Mouse (Mus musculus) ES-Bruce4 (cell line): ENCODE measurements around the gene Fam214b.

Source experiments
- CTCF ChIP-seq: IDR thresholded peaks from one replicate; pipeline ENCODE4 v1.8.1; 2011; ENCODE audit warnings: low read depth, low read length
- POLR2A ChIP-seq: IDR thresholded peaks from one replicate; pipeline ENCODE4 v1.8.1; 2011; ENCODE audit warnings: low read length; ENCODE audit not compliant: insufficient read depth

DNA sequence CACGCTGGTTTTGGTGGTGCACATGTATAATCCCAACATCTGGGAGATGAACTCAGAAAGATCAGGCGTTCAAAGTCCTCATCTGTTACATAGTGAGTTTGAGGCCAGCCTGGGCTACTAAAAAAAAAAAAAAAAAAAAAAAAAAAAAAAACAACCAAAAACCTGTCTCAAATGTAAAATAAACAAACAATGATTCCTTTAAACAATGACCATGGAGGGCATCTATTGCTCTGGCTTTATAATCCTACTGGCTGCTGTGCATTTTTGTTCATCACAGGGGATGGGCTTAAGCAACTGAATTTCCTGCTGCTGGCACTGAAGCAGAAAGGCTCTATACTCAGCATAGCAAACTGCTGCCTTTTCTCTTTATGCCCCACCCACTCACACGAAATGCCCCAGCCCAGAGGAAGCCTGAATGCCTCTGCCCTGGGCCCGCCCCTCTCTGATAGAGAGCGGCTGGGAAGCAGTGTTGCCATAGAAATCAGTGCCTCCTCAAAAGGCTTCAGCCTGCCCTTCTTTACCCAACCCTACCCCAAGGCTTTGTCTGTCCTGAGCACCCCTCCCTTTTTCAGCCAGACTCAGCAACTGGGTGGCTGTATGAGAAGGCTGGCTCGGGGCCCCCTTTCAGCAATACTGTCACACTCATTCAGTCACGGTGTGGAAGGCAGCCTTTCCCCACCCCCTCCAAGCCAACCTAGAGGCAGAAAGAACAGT, 2.2 kb downstream of the Fam214b start:
- TF ChIP-seq CTCF (no peak), POLR2A (no peak)
